Mouse (Mus musculus) ES-Bruce4 (cell line): ENCODE results near the gene Dlgap1.

Source experiments
- CTCF ChIP-seq: IDR thresholded peaks from one replicate; pipeline ENCODE4 v1.8.1; 2011; ENCODE audit warnings: low read depth, low read length
- EP300 ChIP-seq: IDR thresholded peaks from 2 replicates; pipeline ENCODE4 v1.6.1; 2011; ENCODE audit warnings: low read depth, low read length; ENCODE audit not compliant: insufficient read depth
- POLR2A ChIP-seq: IDR thresholded peaks from one replicate; pipeline ENCODE4 v1.8.1; 2011; ENCODE audit warnings: low read length; ENCODE audit not compliant: insufficient read depth

DNA sequence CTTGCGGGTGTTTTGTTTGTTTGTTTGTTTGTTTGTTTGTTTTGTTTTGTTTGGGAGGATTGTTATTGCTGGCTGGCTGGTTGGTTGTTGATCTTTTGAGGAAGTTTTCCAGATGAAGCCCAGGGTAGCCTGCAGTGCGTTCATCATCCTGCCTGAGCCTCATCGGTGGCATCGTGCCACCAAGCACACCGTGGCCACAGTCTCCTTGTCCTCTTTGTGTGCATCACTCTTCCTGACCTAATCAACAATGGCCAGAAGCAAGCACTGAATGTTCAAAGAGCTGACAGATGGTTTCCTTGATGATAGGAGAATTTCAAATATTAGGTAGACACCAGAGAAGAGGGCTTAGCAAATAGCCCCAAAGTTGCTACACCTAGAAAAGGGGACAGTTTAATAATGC lies 336.1 kb downstream of the Dlgap1 start:
- no peak for TF ChIP-seq POLR2A
- TF ChIP-seq CTCF, result no peak
- TF ChIP-seq EP300, result no peak
